Mouse (Mus musculus): Measurements from ENCODE around the gene Ift22.

DNA sequence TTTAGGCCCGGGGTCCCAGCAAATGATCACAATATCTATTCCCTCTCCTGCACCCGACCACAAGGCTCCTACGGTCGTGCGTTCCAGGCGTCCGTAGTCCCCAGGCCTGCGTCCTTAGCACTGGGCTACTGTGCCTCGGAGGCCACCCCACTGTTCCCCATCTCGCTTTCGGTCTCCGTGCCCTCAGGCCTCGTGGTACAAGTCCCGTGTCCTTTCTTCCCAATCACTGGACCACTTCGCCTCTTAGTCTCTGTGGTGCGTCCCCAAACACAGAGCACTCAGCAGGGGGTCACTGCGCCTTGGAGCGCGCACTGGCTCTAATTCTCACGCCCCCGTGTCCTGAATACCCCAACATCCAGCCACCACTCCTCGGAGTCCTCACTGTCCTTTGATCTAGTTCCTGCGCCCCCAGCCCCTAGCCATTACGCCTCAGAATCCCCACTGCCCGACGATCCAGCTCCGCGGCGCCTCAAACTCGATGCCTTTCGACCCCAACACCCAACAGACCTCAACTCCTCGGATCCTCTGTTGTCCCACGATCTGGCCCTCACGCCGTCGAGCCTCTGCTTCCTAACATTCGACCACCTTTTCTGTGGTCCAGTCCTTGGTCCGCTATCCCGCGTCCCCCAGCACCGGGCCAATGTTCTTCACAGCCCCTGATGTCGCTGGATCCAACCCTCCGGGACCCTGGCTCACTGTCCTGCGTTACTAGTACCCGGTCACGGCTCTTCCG is 25.7 kb upstream of the Ift22 start:
- TF ChIP-seq POLR2A (IDR thresholded peaks at IDR 0.05; ENCODE audit: control insufficient read depth, extremely low read depth, insufficient read depth, low read length, poor library complexity) = no peak
- no peak for TF ChIP-seq CTCF (IDR thresholded peaks at IDR 0.05; ENCODE audit: borderline replicate concordance, control insufficient read depth, extremely low read depth, insufficient read depth, low read length, poor library complexity)
